Mouse (Mus musculus): Measurements from ENCODE around the gene Egflam.

Egflam gene

DNA sequence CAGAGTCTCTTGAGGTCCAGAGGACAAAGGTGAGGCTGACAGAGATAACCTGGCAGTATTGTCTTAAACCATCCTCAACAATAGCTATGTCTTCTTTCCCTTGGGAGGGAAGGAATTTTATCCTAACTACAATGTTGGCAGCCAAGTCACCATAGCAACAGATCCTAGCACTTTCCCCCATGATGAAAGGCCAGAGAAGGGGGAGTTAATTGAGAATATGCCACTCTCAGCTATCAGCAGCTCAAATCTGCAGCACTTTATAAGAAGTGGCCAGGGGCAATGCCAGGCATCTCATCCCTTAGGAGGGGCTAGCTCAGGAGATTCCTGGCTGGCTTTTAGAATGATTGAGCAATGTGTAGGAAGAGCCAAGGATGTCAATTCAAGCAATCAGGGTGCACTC, 105.3 kb downstream of the Egflam start:
- no peak for DNase-seq (ENCODE audit: low read depth)

- no peak for DNase-seq (ENCODE audit: low read depth)
These were observed 108.2 kb downstream of the Egflam start for GRCm38 (mm10) chr15:7290003-7290402.

GRCm38 (mm10) chr15:7289516-7289915, 108.7 kb downstream of the Egflam start:
- no peak for DNase-seq (ENCODE audit: low read depth)

DNA sequence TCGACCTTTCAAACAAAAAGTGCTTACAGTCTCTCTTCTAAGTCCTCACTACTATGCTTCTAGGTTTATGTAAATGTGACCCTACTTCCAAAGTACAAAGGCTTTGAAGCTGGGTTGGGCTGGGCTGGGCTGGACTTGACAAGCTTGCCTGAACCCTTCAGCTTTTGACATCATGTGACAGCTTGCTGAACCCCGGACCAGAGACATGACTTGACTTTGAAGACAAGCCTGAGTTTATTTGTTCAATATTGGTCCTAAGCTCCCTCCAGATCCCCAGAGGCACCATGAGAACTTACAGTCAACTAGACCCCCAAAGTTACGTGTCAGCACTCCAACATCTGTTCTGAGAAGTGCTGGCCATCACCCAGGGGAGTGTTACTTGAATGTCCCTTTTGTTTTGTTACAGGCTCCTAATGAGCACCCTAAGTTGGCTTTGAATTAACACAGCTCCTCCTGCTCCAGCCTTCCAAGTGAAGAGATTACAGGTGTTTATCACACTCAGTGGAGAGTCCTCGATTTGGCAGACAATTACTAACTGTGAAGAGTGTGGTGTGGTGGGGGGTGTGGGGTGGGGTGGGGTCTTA, 109.3 kb downstream of the Egflam start:
- DNase-seq (ENCODE audit: low read depth), result no peak

GRCm38 (mm10) chr15:7287911-7288310, 110.3 kb downstream of the Egflam start:
- DNase-seq (ENCODE audit: low read depth), result no peak

GRCm38 (mm10) chr15:7281579-7281978, 116.6 kb downstream of the Egflam start:
- no peak for DNase-seq (ENCODE audit: low read depth)

DNA sequence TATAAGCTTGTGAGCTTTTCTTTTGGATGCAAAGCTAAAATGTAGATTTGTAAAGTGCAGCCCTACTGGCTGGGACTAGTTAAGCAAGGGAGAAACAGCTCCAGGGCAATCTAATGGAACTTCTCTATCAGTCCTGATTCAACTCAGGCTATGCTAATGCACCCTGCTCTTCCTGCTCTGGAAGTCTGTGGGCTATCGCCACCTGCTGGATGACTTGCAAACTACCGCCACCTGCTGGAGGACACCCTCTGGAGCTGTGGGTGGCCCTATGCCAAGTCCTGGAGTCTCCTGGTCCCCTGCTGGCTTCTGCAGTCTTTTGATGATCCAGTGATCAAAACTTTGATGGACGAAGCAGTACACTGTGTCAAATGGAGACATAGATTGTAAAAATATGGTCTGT, 134.4 kb downstream of the Egflam start:
- DNase-seq (ENCODE audit: low read depth), result peak; percentile 53

DNA sequence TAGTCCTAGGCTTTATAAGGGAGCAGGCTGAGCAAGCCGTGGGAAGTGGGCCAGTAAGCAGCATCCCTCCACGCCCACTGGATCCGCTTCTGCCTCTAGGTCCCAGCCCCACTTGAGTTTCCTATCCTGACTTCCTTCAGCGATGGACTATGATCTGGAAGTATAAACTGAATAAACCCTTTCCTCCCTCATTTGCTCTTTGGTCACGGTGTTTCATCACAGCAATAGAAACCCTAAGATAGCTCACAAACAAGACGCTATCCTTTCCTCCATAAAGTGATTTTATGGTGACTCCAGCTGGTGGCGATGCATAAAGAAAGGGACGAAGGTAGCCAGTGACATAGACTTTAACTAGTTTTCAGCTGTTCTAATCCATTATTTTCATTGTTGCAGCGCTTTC, 134.9 kb downstream of the Egflam start:
- DNase-seq (ENCODE audit: low read depth), result no peak

GRCm38 (mm10) chr15:7261371-7261770, 136.8 kb downstream of the Egflam start:
- DNase-seq (ENCODE audit: low read depth), result no peak

DNA sequence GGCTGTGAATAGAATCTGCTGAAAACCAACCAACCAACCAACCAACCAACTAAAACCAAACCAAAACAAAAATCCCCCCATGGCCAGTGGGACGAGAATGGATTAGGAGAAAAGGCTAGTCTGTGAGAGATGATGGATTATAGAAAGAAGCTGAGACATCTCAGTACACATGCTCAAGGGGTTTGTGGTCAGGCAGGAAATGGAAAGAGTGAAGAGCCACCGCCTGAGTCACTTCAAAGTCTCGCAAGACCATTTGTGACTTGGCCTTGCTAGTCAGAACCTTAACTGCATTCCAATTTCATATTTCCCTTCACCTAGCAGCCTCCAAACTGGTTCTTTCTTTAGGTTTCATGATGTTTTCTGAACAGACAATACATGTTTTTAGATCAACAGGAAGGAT, 141.6 kb downstream of the Egflam start:
- DNase-seq (ENCODE audit: low read depth), result no peak

DNA sequence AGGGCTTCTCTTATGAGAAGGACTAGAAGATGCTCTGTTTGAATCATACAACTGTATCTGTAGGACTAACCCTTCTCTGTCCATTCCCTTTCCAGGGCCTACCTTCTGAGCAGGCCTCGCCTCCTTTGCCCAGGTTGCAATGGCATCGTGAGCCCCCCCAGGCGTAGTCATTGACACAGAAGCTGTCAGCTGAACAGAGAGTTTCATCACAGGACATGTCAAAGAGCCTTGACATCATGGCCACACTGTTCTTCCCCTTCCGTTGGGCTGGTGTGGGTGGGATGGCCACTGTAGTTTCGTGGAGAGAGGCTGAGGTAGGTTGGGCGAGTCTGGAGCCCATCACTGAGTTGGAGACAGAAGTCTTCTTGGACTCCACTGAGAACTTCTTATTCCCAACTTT, 144.9 kb downstream of the Egflam start:
- DNase-seq (ENCODE audit: low read depth), result no peak

DNA sequence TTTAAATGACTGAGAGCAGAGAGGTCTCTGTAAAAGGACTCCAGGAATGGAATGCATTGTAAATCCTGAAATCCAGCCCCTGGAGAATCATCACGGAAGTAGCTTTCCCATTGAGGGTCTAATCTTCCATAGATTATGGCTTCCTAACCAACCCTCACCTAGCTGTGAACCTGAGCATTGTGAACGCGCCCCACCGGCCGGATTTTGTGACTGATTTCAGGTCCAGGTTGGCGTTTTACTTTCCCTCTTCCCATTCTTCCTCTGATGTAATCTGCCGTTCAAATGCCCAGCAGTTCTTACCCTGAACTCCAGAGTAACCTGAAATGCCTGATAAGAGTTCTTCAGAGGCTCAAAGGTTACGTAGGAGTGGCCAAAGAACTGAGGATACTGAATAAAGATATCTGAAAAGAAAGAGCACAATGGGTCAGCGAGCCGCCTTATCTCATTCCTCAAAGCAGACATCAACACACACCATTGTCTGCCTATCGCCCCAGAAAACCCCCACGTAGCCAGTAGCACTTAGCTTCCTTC, 146.0 kb downstream of the Egflam start:
- DNase-seq (ENCODE audit: low read depth), result no peak

GRCm38 (mm10) chr15:7251042-7251441, 147.2 kb downstream of the Egflam start:
- no peak for DNase-seq (ENCODE audit: low read depth)

DNA sequence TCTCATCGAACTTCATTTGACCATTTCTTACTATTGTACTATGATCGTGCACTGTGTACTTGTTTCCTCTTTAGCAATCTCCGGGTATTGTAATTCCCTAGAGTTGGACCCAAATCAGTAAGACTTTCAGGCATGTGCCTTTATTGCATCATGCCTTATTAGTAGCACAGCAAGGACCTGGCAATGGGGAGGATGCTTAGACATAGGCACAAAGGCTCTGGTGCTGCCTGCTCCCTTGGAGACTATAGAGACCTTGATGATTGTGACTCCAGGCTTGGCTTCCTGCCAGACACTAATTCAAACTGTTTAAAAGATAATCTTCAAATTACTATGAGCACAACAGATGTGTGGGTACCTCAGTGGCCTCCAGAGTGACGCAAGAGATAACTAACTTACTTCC, 149.0 kb downstream of the Egflam start:
- DNase-seq (ENCODE audit: low read depth), result no peak

DNA sequence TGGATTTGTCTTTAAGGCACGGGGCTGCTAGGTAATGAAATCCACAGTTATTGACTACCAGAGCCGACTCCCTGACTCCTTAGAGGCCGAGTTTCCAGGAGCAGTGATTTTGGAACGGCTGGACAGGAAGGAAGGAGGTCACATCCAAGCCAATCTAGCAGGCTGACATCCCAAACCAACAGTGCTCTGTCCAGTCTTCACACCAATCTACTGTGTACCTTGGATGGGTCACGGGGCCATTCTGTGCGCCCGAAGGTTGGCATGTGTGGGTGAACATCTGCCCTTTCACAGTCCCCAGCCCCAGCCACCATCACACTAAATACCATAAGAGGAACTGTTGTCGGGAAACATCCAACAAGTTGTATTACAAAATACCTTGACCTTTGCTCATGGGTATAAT, 150.9 kb downstream of the Egflam start:
- DNase-seq (ENCODE audit: low read depth), result no peak

DNA sequence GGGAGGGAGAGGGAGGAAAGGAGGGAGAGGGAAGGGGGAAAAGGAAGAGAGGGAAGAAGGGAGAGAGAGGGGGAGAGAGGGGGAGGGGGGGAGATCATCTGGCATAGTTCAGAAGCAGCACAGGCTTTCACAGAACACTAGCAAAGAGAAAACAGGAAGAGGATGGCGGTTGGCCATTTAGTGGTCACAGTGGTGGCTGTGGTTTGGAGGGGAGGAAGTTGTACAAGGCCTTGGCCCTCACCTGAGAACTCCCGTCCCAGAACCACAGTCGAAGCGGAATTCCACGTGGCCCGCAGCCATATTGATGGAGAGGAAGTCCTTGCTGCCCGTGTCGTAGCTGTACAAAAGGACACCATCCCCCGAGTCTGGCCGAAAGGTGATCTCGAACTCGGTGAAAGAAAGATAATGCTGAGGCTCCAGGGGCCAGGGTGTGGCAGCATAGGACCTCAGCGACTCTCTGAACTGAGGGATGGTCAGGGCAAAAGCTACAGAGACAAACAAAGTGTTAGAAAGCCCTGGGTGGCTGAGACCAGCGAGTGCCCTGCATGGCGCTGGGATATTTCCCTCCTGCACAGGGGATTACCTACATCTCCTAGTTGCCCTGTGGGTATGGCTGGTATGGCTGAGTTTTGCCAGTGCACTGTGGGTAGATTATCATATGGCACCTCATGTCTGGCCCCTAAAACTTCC, 155.9 kb downstream of the Egflam start:
- DNase-seq (ENCODE audit: low read depth), result no peak

DNA sequence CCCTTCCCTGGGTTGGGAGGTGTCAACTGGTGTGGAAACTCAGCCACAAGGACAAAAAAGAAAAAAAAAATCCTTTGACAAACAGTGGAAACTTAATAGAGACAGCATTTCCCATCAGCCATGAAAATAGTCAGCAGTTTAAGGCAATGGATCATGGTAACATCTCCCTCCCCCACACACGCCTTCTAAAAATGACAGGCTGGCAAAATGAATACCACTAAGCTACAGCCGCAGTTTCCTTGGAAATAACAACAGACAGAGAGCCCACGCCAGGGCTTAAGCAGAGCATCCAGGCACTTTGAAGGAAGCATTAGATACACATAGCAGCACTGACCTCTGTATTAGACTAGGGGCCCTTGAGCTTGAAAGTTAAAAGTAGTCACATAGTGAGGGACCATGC, 157.2 kb downstream of the Egflam start:
- no peak for DNase-seq (ENCODE audit: low read depth)

DNA sequence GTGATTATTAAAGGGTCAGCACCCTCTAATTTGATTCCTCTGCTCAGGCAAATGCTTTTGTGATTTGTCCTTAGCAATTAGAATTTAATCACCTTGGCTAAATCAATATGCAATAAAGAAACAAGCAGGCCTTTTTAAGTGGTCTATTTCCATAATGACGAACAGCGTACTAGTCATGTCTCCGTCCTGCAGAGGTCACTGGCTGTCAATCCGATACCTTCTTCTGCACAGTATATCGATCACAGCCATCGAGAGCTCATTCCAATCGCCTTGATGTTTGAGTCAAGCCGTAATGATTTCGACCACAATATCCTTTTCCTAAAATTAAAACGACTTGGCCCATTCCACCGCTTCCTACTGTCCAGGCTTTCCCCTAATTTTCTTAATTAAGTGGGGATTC, 158.3 kb downstream of the Egflam start:
- no peak for DNase-seq (ENCODE audit: low read depth)

DNA sequence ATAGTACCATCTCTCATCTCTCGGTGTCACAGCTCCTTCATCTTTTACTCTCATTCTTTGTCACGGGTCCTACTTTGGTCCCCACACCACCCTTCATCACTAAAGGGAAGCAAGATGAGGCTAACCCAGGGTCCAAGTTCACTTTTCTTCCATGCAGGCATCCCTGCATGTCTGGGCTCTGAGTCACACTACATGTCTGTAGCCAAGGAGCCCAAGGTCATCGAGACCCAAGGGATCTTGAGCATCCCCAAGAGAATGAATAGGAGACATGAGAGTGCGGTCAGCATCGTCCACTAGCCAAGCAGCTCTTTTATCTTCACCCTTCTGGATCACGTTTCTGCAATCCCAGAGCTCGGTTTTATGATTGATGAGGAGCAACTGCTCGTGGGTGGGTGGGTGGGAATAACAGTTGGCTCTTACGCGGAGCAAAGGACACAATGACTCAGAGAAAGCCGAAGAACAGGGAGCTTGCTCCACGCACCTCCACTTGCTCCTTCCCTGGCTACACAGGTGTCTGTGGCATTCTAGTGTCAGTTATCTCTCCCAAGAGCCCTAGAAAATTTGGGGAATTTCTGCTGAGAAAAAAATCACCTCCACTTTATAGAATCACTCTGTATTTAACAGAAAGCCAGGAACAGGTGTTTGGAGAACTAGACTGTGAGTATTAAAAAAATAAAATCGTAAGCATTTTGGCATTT, 164.7 kb downstream of the Egflam start:
- no peak for DNase-seq (ENCODE audit: low read depth)

GRCm38 (mm10) chr15:7226225-7226624, 172.0 kb downstream of the Egflam start:
- peak; percentile 38 for DNase-seq (ENCODE audit: low read depth)

- no peak for DNase-seq (ENCODE audit: low read depth)
These were observed 173.9 kb downstream of the Egflam start for GRCm38 (mm10) chr15:7224151-7224775.

- no peak for DNase-seq (ENCODE audit: low read depth)
These were observed 175.4 kb downstream of the Egflam start for GRCm38 (mm10) chr15:7222809-7223208.

DNA sequence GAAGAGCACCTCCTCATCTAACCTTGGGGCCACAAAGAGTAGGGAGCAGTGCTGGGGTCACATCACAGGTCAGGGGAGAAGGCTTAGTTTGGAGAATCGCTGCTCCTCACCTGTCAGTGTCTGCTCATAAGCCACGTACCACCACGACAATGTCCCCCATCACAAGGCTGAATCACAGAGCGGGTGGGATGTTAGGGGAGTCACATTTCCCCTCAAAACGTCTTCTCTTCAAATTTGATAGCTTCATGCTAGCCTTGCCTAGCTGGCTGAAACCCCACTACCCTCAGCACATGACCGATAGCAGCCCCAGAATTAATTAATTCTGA, 181.0 kb downstream of the Egflam start:
- DNase-seq (ENCODE audit: low read depth), result no peak

Measured in c-Kit-positive CD71-negative TER-119-negative erythroid progenitor cells, embryonic 14.5 days (primary cell).